Mouse (Mus musculus) hindbrain, postnatal 0 days (tissue): ENCODE measurements around the gene Elk3. TPM values are rescaled to one million over a fixed set of nuclear protein-coding genes. Genes with fewer than 3 reads are reported as not detected.
"Not testable (repeated sequence)": the region's sequence is repeated elsewhere in the genome, so short reads cannot be mapped to it uniquely, and the experiment has no call there.

Experiments
- ATAC-seq: fragments of 200-750 bp; cut with Nextera tagmentation; 2 replicates; pipeline ENCODE4 v1.8.0; 2017; ENCODE audit warnings: mild to moderate bottlenecking, moderate TSS enrichment, moderate library complexity
- DNase-seq: peaks from one replicate; pipeline ENCODE4 v3.0.0-alpha.2; 2015; ENCODE audit warnings: low spot score
- H3K27ac ChIP-seq: fragments of 300-500 bp; sonication (generic); 2 replicates; pipeline ENCODE4 v1.5.1; 2014; ENCODE audit warnings: mild to moderate bottlenecking
- H3K27me3 ChIP-seq: fragments of 300-500 bp; sonication (generic); 2 replicates; pipeline ENCODE4 v1.6.1; 2014; ENCODE audit warnings: low read length, mixed read lengths; ENCODE audit not compliant: insufficient read depth
- H3K36me3 ChIP-seq: fragments of 300-500 bp; sonication (generic); 2 replicates; pipeline ENCODE4 v1.6.1; 2014; ENCODE audit warnings: low read length, mixed read lengths; ENCODE audit not compliant: insufficient read depth
- H3K4me1 ChIP-seq: fragments of 300-500 bp; sonication (generic); 2 replicates; pipeline ENCODE4 v1.6.1; 2014; ENCODE audit warnings: antibody characterized with exemption, low read length, mixed read lengths; ENCODE audit not compliant: insufficient read depth
- H3K4me2 ChIP-seq: fragments of 300-500 bp; sonication (generic); 2 replicates; pipeline ENCODE4 v1.6.1; 2014; ENCODE audit warnings: low read depth, mild to moderate bottlenecking, low read length, moderate library complexity, mixed read lengths
- H3K4me3 ChIP-seq: fragments of 300-500 bp; sonication (generic); 2 replicates; pipeline ENCODE4 v1.5.1; 2014; ENCODE audit warnings: low read length
- H3K9ac ChIP-seq: fragments of 300-500 bp; sonication (generic); replicated peaks from 2 replicates; pipeline ENCODE4 v1.6.1; 2014; ENCODE audit warnings: mild to moderate bottlenecking, low read length, moderate library complexity, mixed read lengths
- H3K9me3 ChIP-seq: fragments of 300-500 bp; sonication (generic); 2 replicates; pipeline ENCODE4 v1.6.1; 2016; ENCODE audit warnings: low read length, mixed read lengths
- CTCF ChIP-seq: IDR thresholded peaks from 2 replicates; pipeline ENCODE4 v1.5.1; 2016; ENCODE audit warnings: antibody characterized with exemption, control low read depth, low read depth
- WGBS: fragments of 180-500 bp; shearing (Covaris S2); extraction: QIAGEN DNeasy Blood & Tissue Kit; methylation state at CpG from one replicate; pipeline ENCODE4 v1.1.7; 2014; 5-methylcytosine and 5-hydroxymethylcytosine counted together
- polyA plus RNA-seq: library from polyadenylated mRNA; unstranded; fragments of >200 nt; fragmentation: Nextera tagmentation; extraction: Ambion mirVana; gene quantifications from 2 replicates; pipeline ENCODE4 v1.2.1, GENCODE M21; 2015
- total RNA-seq: library from RNA; depleted of rRNA; stranded (reverse); fragments of >200 nt; gene quantifications from 2 replicates; pipeline ENCODE4 v1.2.3, GENCODE M21; 2014; rRNA removed

Elk3 gene
- total RNA-seq (7.6 and 9.5 TPM in 2 replicates), polyA plus RNA-seq (6.2 and 7.1 TPM in 2 replicates)

- H3K4me2 ChIP-seq: peak within 1 kb of the TSS; percentile 100
- H3K9ac ChIP-seq: peak within 1 kb of the TSS; percentile 63
- H3K9me3 ChIP-seq: no peaks in the 10 kb centered on the region
- WGBS: under 1% methylated on average over 34 of the region's 53 CpGs
- no peaks in the 10 kb centered on the region for H3K27me3 ChIP-seq
- H3K4me3 ChIP-seq: peak within 1 kb of the TSS; percentile 62
- DNase-seq: peak; percentile 53
- no peaks in the 10 kb centered on the region for H3K36me3 ChIP-seq
- no peaks in the 10 kb centered on the region for H3K4me1 ChIP-seq
- peak within 1 kb of the TSS; percentile 75 for H3K27ac ChIP-seq
- no peak for TF ChIP-seq CTCF
- peak; percentile 75 for ATAC-seq
These were observed at the start of gene Elk3 for GRCm38 (mm10) chr10:93310721-93311411. TSS of gene Elk3 (minus strand) at chr10:93311135.

DNA sequence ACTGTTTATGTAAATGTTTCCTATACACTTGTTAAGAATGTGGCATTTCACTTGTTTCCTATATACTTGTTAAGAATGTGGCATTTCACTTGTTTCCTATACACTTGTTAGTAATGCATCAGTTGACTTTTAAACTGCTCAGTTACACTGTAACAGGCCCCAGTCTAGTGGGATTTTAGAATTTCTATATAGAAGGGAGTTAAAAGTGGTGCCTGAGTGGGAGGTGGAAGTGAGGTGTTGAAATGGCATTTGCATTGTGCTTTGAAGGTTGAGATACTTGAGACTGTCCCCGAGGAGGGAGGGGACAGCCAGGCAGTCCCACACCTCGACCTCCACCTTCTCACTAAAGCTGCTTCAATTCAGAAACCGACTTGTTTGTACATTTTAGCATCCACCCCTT is 49.7 kb upstream of the Elk3 start:
- no peaks in the 10 kb centered on the region for H3K9me3 ChIP-seq
- no peak overlapping the region for H3K27ac ChIP-seq
- WGBS: 59% methylated on average over 3 of the region's 3 CpGs
- ATAC-seq (no peak), DNase-seq (no peak)
- no peak overlapping the region for H3K9ac ChIP-seq
- no peaks in the 10 kb centered on the region for H3K36me3 ChIP-seq
- no peak overlapping the region for H3K4me2 ChIP-seq
- H3K4me3 ChIP-seq: no peak overlapping the region
- H3K27me3 ChIP-seq: no peaks in the 10 kb centered on the region
- no peak for TF ChIP-seq CTCF
- H3K4me1 ChIP-seq: no peaks in the 10 kb centered on the region

GRCm38 (mm10) chr10:93360190-93360589 is 49.3 kb upstream of the Elk3 start:
- H3K9me3 ChIP-seq, H3K27ac ChIP-seq, ATAC-seq, H3K4me3 ChIP-seq, DNase-seq, H3K9ac ChIP-seq, H3K4me2 ChIP-seq, H3K36me3 ChIP-seq, H3K27me3 ChIP-seq, H3K4me1 ChIP-seq: not testable (repeated sequence)
- 71% methylated on average over 4 of the region's 4 CpGs for WGBS

DNA sequence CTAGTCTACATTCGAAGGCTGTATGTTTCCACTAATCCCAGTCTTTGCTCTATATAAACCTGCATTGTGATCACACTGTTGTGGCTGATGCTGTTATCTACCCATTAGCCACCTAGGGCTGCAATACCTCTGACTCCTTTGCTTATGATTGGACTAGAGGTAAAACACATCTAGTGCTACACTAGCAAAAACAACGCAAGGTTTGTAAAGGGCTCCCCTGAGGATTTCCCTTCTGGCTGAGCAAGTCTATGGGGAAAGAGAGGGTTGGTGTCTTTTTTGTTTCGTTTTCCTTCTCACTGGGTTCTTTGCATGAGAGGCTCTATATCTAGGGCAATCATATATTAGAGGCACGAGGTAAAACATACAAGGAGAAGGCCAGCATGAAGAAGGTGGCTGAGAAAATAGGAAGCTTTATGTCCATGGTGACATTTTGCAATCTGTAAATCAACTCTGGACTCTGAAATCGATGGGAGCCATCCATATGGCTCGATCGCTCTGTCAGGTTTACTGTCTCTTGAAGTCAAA is 48.5 kb upstream of the Elk3 start:
- 76% methylated on average over 7 of the region's 7 CpGs for WGBS
- no peak for TF ChIP-seq CTCF
- ATAC-seq (no peak), DNase-seq (no peak)
- Histone ChIP-seq H3K4me3 (no peak overlapping the region), H3K4me2 (no peak overlapping the region), H3K27ac (no peak overlapping the region), H3K9ac (no peak overlapping the region), H3K27me3 (no peaks in the 10 kb centered on the region), H3K36me3 (no peaks in the 10 kb centered on the region), H3K9me3 (no peaks in the 10 kb centered on the region), H3K4me1 (no peaks in the 10 kb centered on the region)

- no peak for TF ChIP-seq CTCF
- Histone ChIP-seq H3K4me2 (no peak overlapping the region), H3K36me3 (no peaks in the 10 kb centered on the region), H3K9me3 (no peaks in the 10 kb centered on the region), H3K4me3 (no peak overlapping the region), H3K9ac (no peak overlapping the region), H3K27ac (no peak overlapping the region), H3K4me1 (no peaks in the 10 kb centered on the region), H3K27me3 (no peaks in the 10 kb centered on the region)
- no peak for ATAC-seq
- 78% methylated on average over 4 of the region's 4 CpGs for WGBS
- DNase-seq: no peak
These were observed 47.9 kb upstream of the Elk3 start for GRCm38 (mm10) chr10:93358878-93359277.

- DNase-seq: no peak
- no peak overlapping the region for H3K4me3 ChIP-seq
- no peak for ATAC-seq
- H3K9me3 ChIP-seq: no peaks in the 10 kb centered on the region
- H3K4me1 ChIP-seq: no peaks in the 10 kb centered on the region
- no peak overlapping the region for H3K4me2 ChIP-seq
- no peaks in the 10 kb centered on the region for H3K27me3 ChIP-seq
- H3K36me3 ChIP-seq: no peaks in the 10 kb centered on the region
- no peak for TF ChIP-seq CTCF
- no peak overlapping the region for H3K9ac ChIP-seq
- H3K27ac ChIP-seq: no peak overlapping the region
- 91% methylated on average over 5 of the region's 5 CpGs for WGBS
These were observed 46.2 kb upstream of the Elk3 start for GRCm38 (mm10) chr10:93357162-93357561.

DNA sequence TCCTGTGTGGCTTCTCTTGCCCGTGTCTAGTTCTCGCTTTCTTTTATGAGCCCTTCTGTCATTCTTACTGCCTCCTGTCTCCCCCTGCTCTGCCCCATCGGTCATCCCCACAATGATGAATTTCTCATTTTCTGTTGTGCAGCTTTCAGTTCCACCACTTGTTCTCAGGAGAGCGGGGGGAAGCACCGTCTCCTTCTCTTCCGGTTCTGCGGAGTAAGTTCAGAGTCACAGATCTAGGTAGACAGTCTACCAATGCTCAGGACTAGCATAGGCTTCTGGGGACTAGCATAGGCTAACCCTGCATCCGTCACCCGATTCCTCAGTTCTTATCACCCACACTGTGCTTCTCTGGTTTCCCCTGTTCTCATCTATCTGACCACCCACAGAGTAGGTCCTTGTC is 45.2 kb upstream of the Elk3 start:
- Histone ChIP-seq H3K4me2 (no peak overlapping the region), H3K27me3 (no peaks in the 10 kb centered on the region), H3K9ac (no peak overlapping the region), H3K4me3 (no peak overlapping the region), H3K9me3 (no peaks in the 10 kb centered on the region), H3K36me3 (no peaks in the 10 kb centered on the region), H3K4me1 (no peaks in the 10 kb centered on the region), H3K27ac (no peak overlapping the region)
- no peak for TF ChIP-seq CTCF
- DNase-seq (no peak), ATAC-seq (no peak)
- 80% methylated on average over 9 of the region's 9 CpGs for WGBS
